Mouse (Mus musculus) hindbrain, postnatal 0 days (tissue): Measurements from ENCODE around the gene Cap2. TPM values are rescaled to one million over a fixed set of nuclear protein-coding genes. Genes with fewer than 3 reads are reported as not detected.

ENCODE experiments used
- ATAC-seq: fragments of 200-750 bp; cut with Nextera tagmentation; 2 replicates; pipeline ENCODE4 v1.8.0; 2017; ENCODE audit warnings: mild to moderate bottlenecking, moderate TSS enrichment, moderate library complexity
- DNase-seq: peaks from one replicate; pipeline ENCODE4 v3.0.0-alpha.2; 2015; ENCODE audit warnings: low spot score
- H3K27ac ChIP-seq: fragments of 300-500 bp; sonication (generic); 2 replicates; pipeline ENCODE4 v1.5.1; 2014; ENCODE audit warnings: mild to moderate bottlenecking
- H3K27me3 ChIP-seq: fragments of 300-500 bp; sonication (generic); 2 replicates; pipeline ENCODE4 v1.6.1; 2014; ENCODE audit warnings: low read length, mixed read lengths; ENCODE audit not compliant: insufficient read depth
- H3K36me3 ChIP-seq: fragments of 300-500 bp; sonication (generic); 2 replicates; pipeline ENCODE4 v1.6.1; 2014; ENCODE audit warnings: low read length, mixed read lengths; ENCODE audit not compliant: insufficient read depth
- H3K4me1 ChIP-seq: fragments of 300-500 bp; sonication (generic); 2 replicates; pipeline ENCODE4 v1.6.1; 2014; ENCODE audit warnings: antibody characterized with exemption, low read length, mixed read lengths; ENCODE audit not compliant: insufficient read depth
- H3K4me2 ChIP-seq: fragments of 300-500 bp; sonication (generic); 2 replicates; pipeline ENCODE4 v1.6.1; 2014; ENCODE audit warnings: low read depth, mild to moderate bottlenecking, low read length, moderate library complexity, mixed read lengths
- H3K4me3 ChIP-seq: fragments of 300-500 bp; sonication (generic); 2 replicates; pipeline ENCODE4 v1.5.1; 2014; ENCODE audit warnings: low read length
- H3K9ac ChIP-seq: fragments of 300-500 bp; sonication (generic); replicated peaks from 2 replicates; pipeline ENCODE4 v1.6.1; 2014; ENCODE audit warnings: mild to moderate bottlenecking, low read length, moderate library complexity, mixed read lengths
- H3K9me3 ChIP-seq: fragments of 300-500 bp; sonication (generic); 2 replicates; pipeline ENCODE4 v1.6.1; 2016; ENCODE audit warnings: low read length, mixed read lengths
- CTCF ChIP-seq: IDR thresholded peaks from 2 replicates; pipeline ENCODE4 v1.5.1; 2016; ENCODE audit warnings: antibody characterized with exemption, control low read depth, low read depth
- WGBS: fragments of 180-500 bp; shearing (Covaris S2); extraction: QIAGEN DNeasy Blood & Tissue Kit; methylation state at CpG from one replicate; pipeline ENCODE4 v1.1.7; 2014; 5-methylcytosine and 5-hydroxymethylcytosine counted together
- polyA plus RNA-seq: library from polyadenylated mRNA; unstranded; fragments of >200 nt; fragmentation: Nextera tagmentation; extraction: Ambion mirVana; gene quantifications from 2 replicates; pipeline ENCODE4 v1.2.1, GENCODE M21; 2015
- total RNA-seq: library from RNA; depleted of rRNA; stranded (reverse); fragments of >200 nt; gene quantifications from 2 replicates; pipeline ENCODE4 v1.2.3, GENCODE M21; 2014

Gene Cap2
- total and polyA plus RNA-seq, 2 experiments from 2014 or later, result 9.3 to 16.6 TPM

- no peak for ATAC-seq
- Histone ChIP-seq H3K4me3 (no peak overlapping the region), H3K27me3 (no peaks in the 10 kb centered on the region), H3K9ac (no peak overlapping the region), H3K4me2 (no peak overlapping the region), H3K9me3 (no peaks in the 10 kb centered on the region), H3K27ac (no peak overlapping the region), H3K4me1 (peaks cover 4% of the 10 kb centered on the region; the same call in 1 of the 2 replicates), H3K36me3 (no peaks in the 10 kb centered on the region)
- no peak for DNase-seq
- no peak for TF ChIP-seq CTCF
- WGBS, result 94% methylated on average over 10 of the region's 10 CpGs
These were observed 12.8 kb downstream of the Cap2 start for GRCm38 (mm10) chr13:46514484-46514883.

- Histone ChIP-seq H3K4me2 (no peak overlapping the region), H3K4me1 (peaks cover 4% of the 10 kb centered on the region; the same call in 1 of the 2 replicates), H3K4me3 (no peak overlapping the region), H3K9me3 (no peaks in the 10 kb centered on the region), H3K27ac (no peak overlapping the region), H3K9ac (no peak overlapping the region), H3K27me3 (no peaks in the 10 kb centered on the region), H3K36me3 (no peaks in the 10 kb centered on the region)
- no peak for DNase-seq
- TF ChIP-seq CTCF, result no peak
- no peak for ATAC-seq
- WGBS, result 78% methylated on average over 9 of the region's 9 CpGs
These were observed 13.5 kb downstream of the Cap2 start for GRCm38 (mm10) chr13:46515120-46515523.

- H3K36me3 ChIP-seq, result no peaks in the 10 kb centered on the region
- DNase-seq (peak; percentile 40), ATAC-seq (no peak)
- 47% methylated on average over 10 of the region's 10 CpGs for WGBS
- H3K4me1 ChIP-seq, result peaks cover 4% of the 10 kb centered on the region; the same call in 1 of the 2 replicates
- no peaks in the 10 kb centered on the region for H3K27me3 ChIP-seq
- no peak overlapping the region for H3K4me3 ChIP-seq
- H3K4me2 ChIP-seq, result no peak overlapping the region
- H3K9ac ChIP-seq, result no peak overlapping the region
- no peak for TF ChIP-seq CTCF
- no peaks in the 10 kb centered on the region for H3K9me3 ChIP-seq
- H3K27ac ChIP-seq, result no peak overlapping the region
These were observed 13.9 kb downstream of the Cap2 start for GRCm38 (mm10) chr13:46515524-46515923.

DNA sequence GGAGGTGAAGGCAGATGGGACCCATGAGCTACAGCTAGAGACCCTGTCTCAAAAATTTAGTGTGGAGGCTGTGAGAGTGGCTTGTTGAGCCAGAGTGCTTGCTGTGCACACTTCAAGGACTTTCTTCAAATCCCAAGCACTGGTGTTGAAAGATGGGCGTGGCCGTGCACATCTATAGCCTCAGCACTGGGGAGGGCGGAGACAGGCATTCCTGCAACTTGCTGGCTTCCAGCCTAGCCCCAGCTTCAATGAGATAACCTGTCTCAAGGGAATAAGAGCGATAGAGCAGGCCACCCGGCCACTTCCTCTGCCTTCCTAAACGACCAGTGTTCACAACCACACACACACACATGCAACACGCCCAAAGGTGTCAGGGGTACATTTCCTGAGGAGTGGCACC lies 14.5 kb downstream of the Cap2 start:
- ATAC-seq (no peak), DNase-seq (no peak)
- H3K27ac ChIP-seq, result no peak overlapping the region
- H3K27me3 ChIP-seq, result no peaks in the 10 kb centered on the region
- no peaks in the 10 kb centered on the region for H3K9me3 ChIP-seq
- H3K36me3 ChIP-seq, result no peaks in the 10 kb centered on the region
- no peak overlapping the region for H3K4me2 ChIP-seq
- no peak overlapping the region for H3K9ac ChIP-seq
- H3K4me1 ChIP-seq, result peaks cover 4% of the 10 kb centered on the region; the same call in 1 of the 2 replicates
- no peak overlapping the region for H3K4me3 ChIP-seq
- 77% methylated on average over 7 of the region's 7 CpGs for WGBS
- no peak for TF ChIP-seq CTCF

- DNase-seq (peak; percentile 62), ATAC-seq (peak; percentile 80)
- TF ChIP-seq CTCF, result no peak
- peaks cover 4% of the 10 kb centered on the region; the same call in 1 of the 2 replicates for H3K4me1 ChIP-seq
- no peaks in the 10 kb centered on the region for H3K36me3 ChIP-seq
- 37% methylated on average over 4 of the region's 4 CpGs for WGBS
- no peak overlapping the region for H3K9ac ChIP-seq
- H3K4me2 ChIP-seq, result no peak overlapping the region
- no peak overlapping the region for H3K4me3 ChIP-seq
- no peaks in the 10 kb centered on the region for H3K27me3 ChIP-seq
- H3K9me3 ChIP-seq, result no peaks in the 10 kb centered on the region
- H3K27ac ChIP-seq, result no peak overlapping the region
These were observed 15.6 kb downstream of the Cap2 start for GRCm38 (mm10) chr13:46517211-46517685.

DNA sequence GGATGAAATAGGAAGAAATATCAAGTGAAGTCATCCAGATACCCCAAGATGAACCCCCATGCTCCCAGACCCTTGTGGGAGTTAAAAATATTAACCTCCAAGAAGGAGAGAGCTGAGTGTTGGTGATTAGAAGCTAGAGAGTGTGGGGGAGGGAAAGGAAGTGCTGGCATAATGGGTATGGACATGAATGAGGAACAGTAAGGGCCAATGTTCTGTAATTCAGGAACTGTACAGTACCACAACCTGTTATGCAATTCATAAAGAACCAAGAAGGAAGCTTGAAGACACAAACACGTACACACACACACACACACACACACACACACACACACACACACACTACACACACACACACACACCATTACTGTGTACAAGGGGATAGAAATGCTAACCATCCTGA lies 19.8 kb downstream of the Cap2 start:
- H3K36me3 ChIP-seq, result no peaks in the 10 kb centered on the region
- TF ChIP-seq CTCF, result no peak
- WGBS, result 88% methylated on average over 1 of the region's 1 CpGs
- peaks cover 8% of the 10 kb centered on the region; the same call in 1 of the 2 replicates for H3K4me1 ChIP-seq
- H3K4me3 ChIP-seq, result no peak overlapping the region
- H3K27me3 ChIP-seq, result no peaks in the 10 kb centered on the region
- DNase-seq (no peak), ATAC-seq (no peak)
- no peak overlapping the region for H3K9ac ChIP-seq
- no peak overlapping the region for H3K4me2 ChIP-seq
- no peak overlapping the region for H3K27ac ChIP-seq
- no peaks in the 10 kb centered on the region for H3K9me3 ChIP-seq

DNA sequence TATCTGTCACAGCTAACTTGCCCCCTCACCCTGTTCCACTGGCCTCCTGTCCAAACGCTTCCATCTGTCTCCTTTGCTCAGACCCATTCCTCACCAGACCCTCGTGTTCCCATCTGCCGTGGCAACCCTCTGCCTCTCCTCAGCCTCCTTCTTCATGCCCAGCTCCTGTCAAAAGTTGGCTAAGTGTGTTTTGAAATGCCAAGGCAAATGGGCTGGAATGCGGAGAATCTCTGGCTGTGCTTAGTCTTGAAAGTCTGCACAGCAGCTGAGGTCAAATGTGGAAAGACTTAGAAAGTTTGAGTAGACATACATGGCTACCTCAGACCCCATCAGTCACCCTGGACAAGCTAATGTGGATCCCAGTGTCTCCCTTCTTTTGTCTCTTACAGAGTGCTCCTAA lies 21.1 kb downstream of the Cap2 start:
- Histone ChIP-seq H3K9me3 (no peaks in the 10 kb centered on the region), H3K4me3 (no peak overlapping the region), H3K36me3 (no peaks in the 10 kb centered on the region), H3K27ac (no peak overlapping the region), H3K9ac (no peak overlapping the region), H3K4me2 (no peak overlapping the region), H3K4me1 (0 out of 2 replicates have a peak, but pooled peaks cover 4% of the 10 kb centered on the region), H3K27me3 (no peaks in the 10 kb centered on the region)
- DNase-seq (peak; percentile 48), ATAC-seq (0 out of 2 replicates have a peak, but pooled peaks have one; percentile 55)
- TF ChIP-seq CTCF, result no peak
- WGBS, result 42% methylated on average over 4 of the region's 4 CpGs
